Mouse (Mus musculus) MEL (cell line): ENCODE results near the gene Fam213b. TPM values are rescaled to one million over a fixed set of nuclear protein-coding genes. Genes with fewer than 3 reads are reported as not detected.
A peak's percentile ranks its signal among the peaks of the same experiment; 100 is the strongest.

Experiments
- DNase-seq: peaks from one replicate; pipeline ENCODE4 v3.0.0; 2011; ENCODE audit warnings: low read depth, low spot score
- H3K27ac ChIP-seq: 2 replicates; pipeline ENCODE4 v1.5.1; 2012; ENCODE audit warnings: low read depth, mild to moderate bottlenecking, control low read depth, low read length, moderate library complexity; ENCODE audit not compliant: control insufficient read depth
- H3K27me3 ChIP-seq, 2 experiments: fragments of 150-350 bp in 1 of 2; sonication (generic) in 1 of 2; 2 replicates each; pipeline ENCODE4 v1.6.1; 2012; ENCODE audit warnings: low read length in 2 of 2, mild to moderate bottlenecking in 2 of 2, improper control_type of control experiment in 1 of 2, moderate library complexity in 1 of 2; ENCODE audit not compliant: insufficient read depth in 2 of 2, control insufficient read depth in 1 of 2
- H3K36me3 ChIP-seq, 2 experiments: 2 replicates each; pipeline ENCODE4 v1.6.1; 2012 to 2014; ENCODE audit warnings: low read length in 2 of 2, improper control_type of control experiment in 1 of 2, inconsistent platforms in 1 of 2, mild to moderate bottlenecking in 1 of 2; ENCODE audit not compliant: insufficient read depth in 2 of 2, control insufficient read depth in 1 of 2
- H3K4me1 ChIP-seq, 2 experiments: fragments of 150-350 bp in 1 of 2; sonication (generic) in 1 of 2; 2 replicates each; pipeline ENCODE4 v1.6.1; 2012; ENCODE audit warnings: low read length in 2 of 2, improper control_type of control experiment in 1 of 2, mild to moderate bottlenecking in 1 of 2; ENCODE audit not compliant: insufficient read depth in 2 of 2, control insufficient read depth in 1 of 2
- H3K4me3 ChIP-seq, 2 experiments: fragments of 150-350 bp in 1 of 2; sonication (generic) in 1 of 2; 2 replicates each; pipeline ENCODE4 v1.5.1; 2012; ENCODE audit warnings: low read depth in 2 of 2, low read length in 2 of 2, mild to moderate bottlenecking in 2 of 2, moderate library complexity in 2 of 2, control low read depth in 1 of 2, improper control_type of control experiment in 1 of 2; ENCODE audit not compliant: control insufficient read depth in 1 of 2, insufficient read depth in 1 of 2
- H3K79me2 ChIP-seq: 2 replicates; pipeline ENCODE4 v1.6.1; 2012; ENCODE audit warnings: mild to moderate bottlenecking, low read length, moderate library complexity; ENCODE audit not compliant: control insufficient read depth, poor library complexity, insufficient read depth
- H3K9ac ChIP-seq: 2 replicates; pipeline ENCODE4 v1.6.1; 2012; ENCODE audit warnings: low read depth, mild to moderate bottlenecking, control low read depth, low read length, moderate library complexity; ENCODE audit not compliant: control insufficient read depth, poor library complexity, severe bottlenecking
- H3K9me3 ChIP-seq: fragments of 150-350 bp; sonication (generic); replicated peaks from 2 replicates; pipeline ENCODE4 v1.6.1; 2012; ENCODE audit warnings: mild to moderate bottlenecking, low read length, improper control_type of control experiment, moderate library complexity; ENCODE audit not compliant: insufficient read depth
- BHLHE40 ChIP-seq: IDR thresholded peaks from 2 replicates; pipeline ENCODE4 v1.6.1; 2012; ENCODE audit warnings: low read depth, mild to moderate bottlenecking, inconsistent platforms, low read length, improper control_type of control experiment, borderline replicate concordance
- CHD2 ChIP-seq: IDR thresholded peaks from 2 replicates; pipeline ENCODE4 v1.6.1; 2011; ENCODE audit warnings: low read length, improper control_type of control experiment
- E2F4 ChIP-seq: IDR thresholded peaks from 2 replicates; pipeline ENCODE4 v1.6.1; 2011; ENCODE audit warnings: low read depth, low read length, improper control_type of control experiment, borderline replicate concordance
- ELF1 ChIP-seq: IDR thresholded peaks from 2 replicates; pipeline ENCODE4 v1.6.1; 2014; ENCODE audit warnings: low read depth, mild to moderate bottlenecking, inconsistent platforms, low read length, improper control_type of control experiment, moderate library complexity
- EP300 ChIP-seq, 2 experiments: IDR thresholded peaks; 2 replicates each; pipeline ENCODE4 v1.6.1; 2011; ENCODE audit warnings: improper control_type of control experiment in 2 of 2, low read length in 2 of 2, low read depth in 1 of 2, mild to moderate bottlenecking in 1 of 2
- ETS1 ChIP-seq: IDR thresholded peaks from 2 replicates; pipeline ENCODE4 v1.6.1; 2012; ENCODE audit warnings: low read depth, mild to moderate bottlenecking, inconsistent platforms, low read length, improper control_type of control experiment, moderate library complexity
- GATA1 ChIP-seq: IDR thresholded peaks from 2 replicates; pipeline ENCODE4 v1.6.1; 2011; ENCODE audit warnings: low read depth, low read length, improper control_type of control experiment
- HCFC1 ChIP-seq: IDR thresholded peaks from 2 replicates; pipeline ENCODE4 v1.6.1; 2012; ENCODE audit warnings: low read depth, mild to moderate bottlenecking, inconsistent platforms, low read length, improper control_type of control experiment, moderate library complexity
- JUND ChIP-seq: IDR thresholded peaks from 2 replicates; pipeline ENCODE4 v1.6.1; 2011; ENCODE audit warnings: low read depth, mild to moderate bottlenecking, improper control_type of control experiment, low read length
- MAFK ChIP-seq: IDR thresholded peaks from 2 replicates; pipeline ENCODE4 v1.6.1; 2011; ENCODE audit warnings: low read depth, mild to moderate bottlenecking, low read length, improper control_type of control experiment, borderline replicate concordance
- MAX ChIP-seq: IDR thresholded peaks from 2 replicates; pipeline ENCODE4 v1.6.1; 2011; ENCODE audit warnings: low read length, improper control_type of control experiment
- MAZ ChIP-seq: IDR thresholded peaks from 2 replicates; pipeline ENCODE4 v1.6.1; 2012; ENCODE audit warnings: low read depth, mild to moderate bottlenecking, inconsistent platforms, low read length, improper control_type of control experiment
- MEF2A ChIP-seq: IDR thresholded peaks from 2 replicates; pipeline ENCODE4 v1.6.1; 2014; ENCODE audit warnings: low read depth, mild to moderate bottlenecking, inconsistent platforms, low read length, improper control_type of control experiment; ENCODE audit not compliant: poor library complexity, insufficient replicate concordance, severe bottlenecking; ENCODE audit errors: extremely low read depth
- MXI1 ChIP-seq: IDR thresholded peaks from 2 replicates; pipeline ENCODE4 v1.6.1; 2011; ENCODE audit warnings: mild to moderate bottlenecking, low read depth, low read length, improper control_type of control experiment
- MYB ChIP-seq: IDR thresholded peaks from 2 replicates; pipeline ENCODE4 v1.6.1; 2011; ENCODE audit warnings: mild to moderate bottlenecking, low read depth, low read length, improper control_type of control experiment
- MYC ChIP-seq: IDR thresholded peaks from 2 replicates; pipeline ENCODE4 v1.6.1; 2011; ENCODE audit warnings: low read depth, mild to moderate bottlenecking, low read length, improper control_type of control experiment, moderate library complexity
- NELFE ChIP-seq: IDR thresholded peaks from 2 replicates; pipeline ENCODE4 v1.6.1; 2011; ENCODE audit warnings: low read depth, low read length, improper control_type of control experiment
- NRF1 ChIP-seq: IDR thresholded peaks from 2 replicates; pipeline ENCODE4 v1.6.1; 2014; ENCODE audit warnings: low read depth, mild to moderate bottlenecking, inconsistent platforms, low read length, improper control_type of control experiment, moderate library complexity; ENCODE audit not compliant: poor library complexity, insufficient read depth, severe bottlenecking
- POLR2A ChIP-seq, 2 experiments: IDR thresholded peaks; 2 replicates each; pipeline ENCODE4 v1.6.1; 2011 to 2012; ENCODE audit warnings: low read length in 2 of 2, mild to moderate bottlenecking in 2 of 2, control low read depth in 1 of 2, improper control_type of control experiment in 1 of 2, low read depth in 1 of 2, moderate library complexity in 1 of 2; ENCODE audit not compliant: control insufficient read depth in 1 of 2, insufficient read depth in 1 of 2, poor library complexity in 1 of 2
- POLR2AphosphoS2 ChIP-seq: IDR thresholded peaks from 2 replicates; pipeline ENCODE4 v1.6.1; 2011; ENCODE audit warnings: low read length, improper control_type of control experiment
- POLR2AphosphoS5 ChIP-seq: IDR thresholded peaks from 2 replicates; pipeline ENCODE4 v1.6.1; 2012; ENCODE audit warnings: low read depth, borderline replicate concordance, mild to moderate bottlenecking, inconsistent platforms, low read length, moderate library complexity, mixed read lengths
- RAD21 ChIP-seq: IDR thresholded peaks from 2 replicates; pipeline ENCODE4 v1.6.1; 2011; ENCODE audit warnings: mild to moderate bottlenecking, low read depth, low read length, improper control_type of control experiment
- SIN3A ChIP-seq: IDR thresholded peaks from 2 replicates; pipeline ENCODE4 v1.6.1; 2012; ENCODE audit warnings: low read length, improper control_type of control experiment, inconsistent platforms
- SMC3 ChIP-seq: IDR thresholded peaks from 2 replicates; pipeline ENCODE4 v1.6.1; 2011; ENCODE audit warnings: low read depth, low read length, improper control_type of control experiment
- TAL1 ChIP-seq: IDR thresholded peaks from 2 replicates; pipeline ENCODE4 v1.6.1; 2012; ENCODE audit warnings: mild to moderate bottlenecking, inconsistent platforms, low read length, moderate library complexity, mixed read lengths
- TBP ChIP-seq: IDR thresholded peaks from 2 replicates; pipeline ENCODE4 v1.8.0; 2011; ENCODE audit warnings: low read depth, low read length, improper control_type of control experiment
- TCF12 ChIP-seq: IDR thresholded peaks from 2 replicates; pipeline ENCODE4 v1.6.1; 2014; ENCODE audit warnings: low read depth, mild to moderate bottlenecking, inconsistent platforms, low read length, improper control_type of control experiment, moderate library complexity
- USF1 ChIP-seq: IDR thresholded peaks from 2 replicates; pipeline ENCODE4 v1.6.1; 2014; ENCODE audit warnings: low read depth, mild to moderate bottlenecking, inconsistent platforms, low read length, improper control_type of control experiment, moderate library complexity
- ZC3H11A ChIP-seq: IDR thresholded peaks from 2 replicates; pipeline ENCODE4 v1.6.1; 2012; ENCODE audit warnings: low read depth, mild to moderate bottlenecking, inconsistent platforms, low read length, improper control_type of control experiment
- polyA plus RNA-seq, 2 experiments: library from polyadenylated mRNA; stranded (reverse) in 1 of 2; unstranded in 1 of 2; fragments of >175 nt in 1 of 2; fragments of >200 nt in 1 of 2; gene quantifications; 2 replicates each; pipeline versions ENCODE4 v1.2.1 to v1.2.4; 2012; ENCODE audit warnings: low replicate concordance in 2 of 2, low read depth in 1 of 2; ENCODE audit not compliant: insufficient read length in 2 of 2, insufficient read depth in 1 of 2, missing spikeins in 1 of 2
- total RNA-seq: library from RNA; depleted of rRNA; stranded (reverse); fragments of 300-350 nt; gene quantifications from 2 replicates; pipeline ENCODE4 v1.2.3, GENCODE M21; 2012

The Fam213b gene
- total and polyA plus RNA-seq, 3 experiments, result not detected

- TF ChIP-seq TCF12 (no peak), MYB (no peak), MEF2A (no peak), NRF1 (no peak), HCFC1 (0 out of 2 replicates have a peak, but pooled peaks have one; percentile 41)
These were observed 8.9 kb upstream of the Fam213b start (continued) for GRCm38 (mm10) chr4:154907833-154908232.

- 0 out of 2 replicates have a peak, but pooled peaks cover 1% of the 10 kb centered on the region for H3K79me2 ChIP-seq
- peak overlapping the region; percentile 72 for H3K27ac ChIP-seq
- H3K27me3 ChIP-seq, result no peaks in the 10 kb centered on the region
- peak overlapping the region; percentile 77 for H3K9ac ChIP-seq
- peak overlapping the region; percentile 74 to 84 for H3K4me3 ChIP-seq
- no peaks in the 10 kb centered on the region for H3K9me3 ChIP-seq
- H3K4me1 ChIP-seq, result peaks cover 5 to 14% of the 10 kb centered on the region in 2 experiments; a peak in 3 of 4 replicates
- no peak for TF ChIP-seq ZC3H11A
- peak; percentile 87 for TF ChIP-seq MYC
- TF ChIP-seq MXI1, result peak; percentile 91
- peak; percentile 68; the same call in 1 of the 2 replicates for TF ChIP-seq E2F4
- TF ChIP-seq MAZ, result peak; percentile 34; the same call in 1 of the 2 replicates
- no peak for TF ChIP-seq RAD21
- TF ChIP-seq BHLHE40, result no peak
- no peak for TF ChIP-seq EP300 (IDR thresholded peaks at IDR 0.05; ENCODE audit: low read depth in 1 of 2, low read length in 2 of 2)
- TF ChIP-seq MAFK, result no peak
- TF ChIP-seq POLR2AphosphoS5, result no peak
- no peak for TF ChIP-seq TAL1
- TF ChIP-seq POLR2AphosphoS2, result no peak
- TF ChIP-seq HCFC1, result peak; percentile 64
- no peak for TF ChIP-seq ETS1
- TF ChIP-seq NELFE, result peak; percentile 64; the same call in 1 of the 2 replicates
- TF ChIP-seq TCF12, result 0 out of 2 replicates have a peak, but pooled peaks have one; percentile 11
- TF ChIP-seq GATA1, result peak; percentile 87
- TF ChIP-seq CHD2, result peak; percentile 84
- TF ChIP-seq SMC3, result no peak
- TF ChIP-seq JUND, result no peak
- peak; percentile 55 for TF ChIP-seq SIN3A
- peak; percentile 79 for TF ChIP-seq ELF1
- TF ChIP-seq USF1, result no peak
- TF ChIP-seq POLR2A (IDR thresholded peaks at IDR 0.05; ENCODE audit: control insufficient read depth in 1 of 2, insufficient read depth in 1 of 2, low read depth in 1 of 2, low read length in 2 of 2, poor library complexity in 1 of 2), result peak; percentile 15 to 83; a peak in 3 of 4 replicates
- peak; percentile 79 for TF ChIP-seq TBP
- peak; percentile 81 for TF ChIP-seq MAX
- peaks cover 0 to 7% of the 10 kb centered on the region in 2 experiments; a peak in 2 of 4 replicates for H3K36me3 ChIP-seq
- peak; percentile 96 for DNase-seq
These were observed 5.5 kb upstream of the Fam213b start for GRCm38 (mm10) chr4:154904185-154905071.
